8 mouse cellular contexts compared by ENCODE assay signal in genomic region chr19:8798264-8798946, GRCm38 (mm10). TPM values are rescaled to one million over a fixed set of nuclear protein-coding genes. Genes with fewer than 3 reads are reported as not detected.
A peak's percentile ranks its signal among the peaks of the same experiment; 100 is the strongest.
DNase-seq lines count a peak whose midpoint lies in the region; ATAC-seq and TF ChIP-seq lines count a peak whose summit lies in the region.

TSS of gene Polr2g (minus strand) at chr19:8798577.

- H3K27me3 ChIP-seq in Patski: no peaks in the 10 kb centered on the region
- no peaks in the 10 kb centered on the region for H3K27me3 ChIP-seq in hindbrain, embryonic 13.5 days

- POLR2A ChIA-PET in Patski (lab: Charles Lee): interaction anchor here (0.6 to 2.3 kb wide), 10 partner anchors 9 to 25 kb away, joined by 3 to 7 read pairs (median 5); partner anchors contain the start of genes Hnrnpul2 and Taf6l

- peak within 1 kb of the TSS; percentile 80 for H3K4me3 ChIP-seq in hindbrain, embryonic 13.5 days

- 2% methylated on average over 25 of the region's 25 CpGs for WGBS in hindbrain, embryonic 13.5 days

- H3K4me2 ChIP-seq in hindbrain, embryonic 13.5 days: peak within 1 kb of the TSS; percentile 97

- in situ Hi-C loops in Patski (cut with MboI; ENCODE audit: low pct_unique_long_range_greater_than_20kb): no loop called here

- peak within 1 kb of the TSS; percentile 71 for H3K27ac ChIP-seq in hindbrain, embryonic 13.5 days

- H3K36me3 ChIP-seq in hindbrain, embryonic 13.5 days: peaks cover 27% of the 10 kb centered on the region

- DNase-seq in Patski (ENCODE audit: low read depth, low spot score): no peak
- DNase-seq in cerebellum, postnatal 14 days: peak; percentile 90
- DNase-seq in frontal cortex, postnatal 14 days (ENCODE audit: low spot score in 2 of 2): peak; percentile 86 to 87
- DNase-seq in layer of hippocampus, postnatal 25 days (ENCODE audit: extremely low spot score in 1 of 2, low spot score in 1 of 2): peak; percentile 74 to 76
- DNase-seq in lung, postnatal 25 days (ENCODE audit: low spot score): peak; percentile 92
- DNase-seq in retina, embryonic 14.5 days (ENCODE audit: low spot score): peak; percentile 94
- peak; percentile 90 for DNase-seq in thymus, postnatal 4 days

- peak within 1 kb of the TSS; percentile 86 for H3K9ac ChIP-seq in hindbrain, embryonic 13.5 days

- peak; percentile 63 for ATAC-seq in Patski
- peak; percentile 70 for ATAC-seq in hindbrain, embryonic 13.5 days (ENCODE audit: low FRiP score)

- no peak for TF ChIP-seq CTCF in Patski (IDR thresholded peaks at IDR 0.05)

- CTCF ChIA-PET in Patski (lab: Charles Lee): interaction anchor here (0.6 to 4.9 kb wide), 10 partner anchors 10 to 81 kb away, joined by 3 to 26 read pairs (median 4); partner anchors contain the start of gene Taf6l

- no peaks in the 10 kb centered on the region for H3K9me3 ChIP-seq in hindbrain, embryonic 13.5 days

- H3K4me1 ChIP-seq in hindbrain, embryonic 13.5 days (replicated peaks): peaks cover 25% of the 10 kb centered on the region

RNA-seq across cellular contexts. Expression of gene Polr2g, which starts in this region (rescaled TPM):
- polyA plus RNA-seq in Patski (2021): 148 TPM
- 153 and 163 TPM in 2 replicates for polyA plus RNA-seq in hindbrain, embryonic 13.5 days (2015; fragmentation: Nextera tagmentation; extraction: Ambion mirVana)
- total RNA-seq in layer of hippocampus, postnatal 25 days (2021): 100 to 1,000 TPM; 112 to 130 TPM
